Mouse (Mus musculus) CH12.LX (cell line): ENCODE data around the gene Actl7a. TPM values are rescaled to one million over a fixed set of nuclear protein-coding genes. Genes with fewer than 3 reads are reported as not detected.

Experiments used
- DNase-seq: peaks from one replicate; pipeline ENCODE4 v3.0.0-alpha.2; 2013; ENCODE audit errors: extremely low read depth
- H3K27ac ChIP-seq: 2 replicates; pipeline ENCODE4 v1.5.1; 2012; ENCODE audit warnings: low read depth, mild to moderate bottlenecking, control low read depth, moderate library complexity; ENCODE audit not compliant: insufficient read depth
- H3K27me3 ChIP-seq: replicated peaks from 2 replicates; pipeline ENCODE3; 2012; ENCODE audit warnings: inconsistent platforms
- H3K36me3 ChIP-seq, 2 experiments: replicated peaks in 1 of 2; 2 replicates each; pipeline versions ENCODE3 to v1.6.1; 2012; ENCODE audit warnings: inconsistent platforms in 1 of 2, low read length in 1 of 2, mild to moderate bottlenecking in 1 of 2, mixed read lengths in 1 of 2, moderate library complexity in 1 of 2; ENCODE audit not compliant: control insufficient read depth in 1 of 2, insufficient read depth in 1 of 2
- H3K4me1 ChIP-seq, 2 experiments: 2 replicates each; pipeline ENCODE4 v1.6.1; 2012; ENCODE audit warnings: inconsistent platforms in 1 of 2, moderate library complexity in 1 of 2; ENCODE audit not compliant: insufficient read depth in 2 of 2, control insufficient read depth in 1 of 2
- H3K4me2 ChIP-seq: 2 replicates; pipeline ENCODE4 v1.6.1; 2012; ENCODE audit warnings: low read depth, mild to moderate bottlenecking, control low read depth; ENCODE audit not compliant: poor library complexity, insufficient read depth, severe bottlenecking
- H3K4me3 ChIP-seq, 3 experiments: fragments of 150-350 bp in 1 of 3; sonication (generic) in 1 of 3; replicated peaks in 1 of 3; 2 replicates each; pipeline versions ENCODE3 to v1.5.1; 2011 to 2012; ENCODE audit warnings: low read depth in 2 of 3, low read length in 2 of 3, mild to moderate bottlenecking in 2 of 3, moderate library complexity in 2 of 3, control low read depth in 1 of 3, improper control_type of control experiment in 1 of 3, inconsistent platforms in 1 of 3, mixed read lengths in 1 of 3; ENCODE audit not compliant: poor library complexity in 1 of 3
- H3K79me2 ChIP-seq: replicated peaks from 2 replicates; pipeline ENCODE4 v1.6.1; 2012; ENCODE audit warnings: mild to moderate bottlenecking, moderate library complexity; ENCODE audit not compliant: control insufficient read depth, poor library complexity, insufficient read depth, severe bottlenecking; ENCODE audit errors: extremely low read depth
- H3K9ac ChIP-seq: 2 replicates; pipeline ENCODE4 v1.6.1; 2012; ENCODE audit warnings: low read depth, mild to moderate bottlenecking, control low read depth, moderate library complexity; ENCODE audit not compliant: insufficient read depth
- H3K9me3 ChIP-seq: replicated peaks from 2 replicates; pipeline ENCODE3; 2012; ENCODE audit warnings: low read length, inconsistent platforms, mixed read lengths
- CHD1 ChIP-seq: IDR thresholded peaks from 2 replicates; pipeline ENCODE4 v1.6.1; 2012; ENCODE audit warnings: low read depth, low read length, improper control_type of control experiment, inconsistent platforms
- GABPA ChIP-seq: IDR thresholded peaks from 2 replicates; pipeline ENCODE4 v1.6.1; 2012; ENCODE audit warnings: low read depth, low read length, improper control_type of control experiment, inconsistent platforms; ENCODE audit not compliant: insufficient replicate concordance
- HCFC1 ChIP-seq: IDR thresholded peaks from 2 replicates; pipeline ENCODE4 v1.6.1; 2012; ENCODE audit warnings: low read depth, mild to moderate bottlenecking, inconsistent platforms, low read length, improper control_type of control experiment
- IRF4 ChIP-seq: IDR thresholded peaks from 2 replicates; pipeline ENCODE4 v1.6.1; 2014; ENCODE audit warnings: low read depth, mild to moderate bottlenecking, inconsistent platforms, low read length, improper control_type of control experiment
- MAFK ChIP-seq: IDR thresholded peaks from 2 replicates; pipeline ENCODE4 v1.6.1; 2011; ENCODE audit warnings: low read length, improper control_type of control experiment; ENCODE audit not compliant: insufficient replicate concordance
- MAX ChIP-seq: IDR thresholded peaks from 2 replicates; pipeline ENCODE4 v1.6.1; 2011; ENCODE audit warnings: low read length, improper control_type of control experiment
- MAZ ChIP-seq: IDR thresholded peaks from 2 replicates; pipeline ENCODE4 v1.6.1; 2012; ENCODE audit warnings: low read depth, mild to moderate bottlenecking, inconsistent platforms, low read length, improper control_type of control experiment, moderate library complexity
- MEF2A ChIP-seq: IDR thresholded peaks from 2 replicates; pipeline ENCODE4 v1.6.1; 2014; ENCODE audit warnings: low read depth, mild to moderate bottlenecking, inconsistent platforms, low read length, improper control_type of control experiment, borderline replicate concordance
- MXI1 ChIP-seq: IDR thresholded peaks from 2 replicates; pipeline ENCODE4 v1.6.1; 2011; ENCODE audit warnings: mild to moderate bottlenecking, low read depth, low read length, improper control_type of control experiment
- PAX5 ChIP-seq: IDR thresholded peaks from 2 replicates; pipeline ENCODE4 v1.6.1; 2012; ENCODE audit warnings: low read length, inconsistent platforms, mixed read lengths
- POLR2AphosphoS2 ChIP-seq: IDR thresholded peaks from 2 replicates; pipeline ENCODE4 v1.6.1; 2011; ENCODE audit warnings: low read depth, low read length, improper control_type of control experiment
- RCOR1 ChIP-seq: conservative IDR thresholded peaks from 2 replicates; pipeline ENCODE4 v1.6.1; 2012; ENCODE audit warnings: low read depth, mild to moderate bottlenecking, inconsistent platforms, low read length, improper control_type of control experiment
- TBP ChIP-seq: conservative IDR thresholded peaks from 2 replicates; pipeline ENCODE4 v1.6.1; 2011; ENCODE audit warnings: low read depth, low read length, improper control_type of control experiment
- UBTF ChIP-seq: IDR thresholded peaks from 2 replicates; pipeline ENCODE4 v1.6.1; 2012; ENCODE audit warnings: low read depth, mild to moderate bottlenecking, inconsistent platforms, low read length, improper control_type of control experiment, moderate library complexity
- USF1 ChIP-seq: IDR thresholded peaks from 2 replicates; pipeline ENCODE4 v1.6.1; 2014; ENCODE audit warnings: low read depth, mild to moderate bottlenecking, inconsistent platforms, low read length, improper control_type of control experiment
- ZKSCAN1 ChIP-seq: IDR thresholded peaks from 2 replicates; pipeline ENCODE4 v1.6.1; 2012; ENCODE audit warnings: low read depth, inconsistent platforms, low read length, improper control_type of control experiment, borderline replicate concordance
- ZMIZ1 ChIP-seq: IDR thresholded peaks from 2 replicates; pipeline ENCODE4 v1.6.1; 2012; ENCODE audit warnings: low read depth, mild to moderate bottlenecking, inconsistent platforms, low read length, improper control_type of control experiment
- dilution Hi-C: fragments of 300-500 bp; cut with MboI; formaldehyde crosslinking; loops from 2 replicates; pipeline ENCODE4 v1.14.3; 2020; ENCODE audit warnings: low sequenced_read_pairs; ENCODE audit not compliant: extremely low pct_unique_long_range_greater_than_20kb, extremely low pct_ligation_motif_present
- in situ Hi-C: fragments of 300-500 bp; cut with MboI; formaldehyde crosslinking; loops from 3 replicates; pipeline ENCODE4 v1.14.3; 2019; ENCODE audit warnings: low sequenced_read_pairs, low pct_ligation_motif_present, low pct_unique_long_range_greater_than_20kb, mixed read lengths
- polyA plus RNA-seq: library from polyadenylated mRNA; unstranded; fragments of >175 nt; gene quantifications from 2 replicates; pipeline ENCODE4 v1.2.1, GENCODE M21; 2012; ENCODE audit warnings: low read depth; ENCODE audit not compliant: insufficient read length
- total RNA-seq, 2 experiments: library from RNA; depleted of rRNA; stranded (reverse); fragments of 300-350 nt in 1 of 2; fragments of >200 nt in 1 of 2; gene quantifications; 2 replicates each; pipeline ENCODE4 v1.2.3; 2012 to 2014

Gene Actl7a
- total and polyA plus RNA-seq, 3 experiments = 0.08 TPM; not detected in 2

- Histone ChIP-seq H3K79me2 (no peaks in the 10 kb centered on the region), H3K4me1 (no peaks in the 10 kb centered on the region), H3K27me3 (no peaks in the 10 kb centered on the region), H3K36me3 (peaks cover 35 to 78% of the 10 kb centered on the region in 2 experiments), H3K9me3 (no peaks in the 10 kb centered on the region), H3K4me2 (no peak overlapping the region), H3K4me3 (no peak overlapping the region), H3K27ac (no peak overlapping the region), H3K9ac (no peak overlapping the region)
- DNase-seq = no peak
- in situ Hi-C loops = no loop called here
- TF ChIP-seq CHD1 = no peak
- TF ChIP-seq MAZ = no peak
- no peak for TF ChIP-seq POLR2AphosphoS2
- dilution Hi-C loops = no loop called here
Measured at GRCm38 (mm10) chr4:56746345-56746744, 3.1 kb downstream of the Actl7a start.

DNA sequence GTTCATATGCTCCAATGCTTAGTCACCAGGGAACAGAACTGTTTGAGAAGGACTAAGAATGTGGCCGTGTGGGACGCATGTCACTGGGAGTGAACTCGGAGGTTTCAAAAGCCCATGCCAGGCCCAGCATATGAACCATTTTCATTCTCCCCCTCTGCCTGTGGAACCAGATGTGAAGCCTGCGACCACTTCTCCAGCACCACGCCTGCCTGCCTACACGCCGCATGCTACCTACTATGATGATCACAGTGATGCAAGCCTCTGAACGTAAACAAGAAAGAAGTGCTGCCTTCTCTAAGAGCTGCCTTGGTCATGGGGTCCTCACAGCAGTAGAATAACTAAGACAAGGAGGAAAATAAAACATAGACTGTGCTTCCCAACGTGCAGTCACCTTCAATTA lies 4.2 kb downstream of the Actl7a start:
- Histone ChIP-seq H3K9me3 (no peaks in the 10 kb centered on the region), H3K9ac (no peak overlapping the region), H3K36me3 (peaks cover 43 to 87% of the 10 kb centered on the region in 2 experiments), H3K27ac (no peak overlapping the region), H3K4me1 (no peaks in the 10 kb centered on the region), H3K27me3 (no peaks in the 10 kb centered on the region), H3K4me2 (no peak overlapping the region), H3K79me2 (no peaks in the 10 kb centered on the region), H3K4me3 (no peak overlapping the region)
- DNase-seq = no peak
- TF ChIP-seq MEF2A = no peak
- TF ChIP-seq MAZ = no peak
- no peak for TF ChIP-seq HCFC1
- no peak for TF ChIP-seq ZKSCAN1
- no peak for TF ChIP-seq MAX
- no peak for TF ChIP-seq MAFK
- TF ChIP-seq ZMIZ1 = no peak
- TF ChIP-seq GABPA = no peak
- no peak for TF ChIP-seq IRF4
- TF ChIP-seq RCOR1 = no peak
- TF ChIP-seq UBTF = no peak
- no peak for TF ChIP-seq MXI1
- in situ Hi-C loops (no loop called here), dilution Hi-C loops (no loop called here)

DNA sequence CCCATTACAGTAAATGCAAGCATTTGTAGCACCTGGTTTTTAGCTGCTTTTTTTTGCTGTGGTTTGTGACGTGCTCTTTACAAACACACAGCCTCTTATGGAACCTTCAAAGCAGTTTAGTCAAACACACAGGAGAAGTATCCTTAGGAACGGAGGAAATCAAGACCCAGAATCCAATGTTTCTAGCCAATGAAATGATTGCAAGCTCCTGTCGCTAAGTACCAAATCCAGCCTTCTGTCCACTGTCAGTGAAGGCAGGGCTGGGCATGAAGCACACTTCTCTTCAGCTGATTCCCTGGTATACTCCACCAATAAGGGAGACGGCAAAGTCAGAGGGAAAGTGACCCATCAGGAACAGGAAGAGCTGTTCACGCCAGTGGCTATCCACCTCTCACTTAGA lies 12.8 kb downstream of the Actl7a start:
- H3K4me3 ChIP-seq = no peak overlapping the region
- TF ChIP-seq MEF2A = no peak
- no peak for TF ChIP-seq GABPA
- no peak for TF ChIP-seq IRF4
- TF ChIP-seq MAZ = no peak
- no peak for TF ChIP-seq POLR2AphosphoS2
- no peak for TF ChIP-seq TBP
- TF ChIP-seq PAX5 = no peak
- TF ChIP-seq ZKSCAN1 = no peak
- no peak for TF ChIP-seq USF1
- no peak for TF ChIP-seq MXI1
- H3K27ac ChIP-seq = no peak overlapping the region
- dilution Hi-C loops = no loop called here
- H3K9me3 ChIP-seq = no peaks in the 10 kb centered on the region
- H3K27me3 ChIP-seq = no peaks in the 10 kb centered on the region
- no peak for DNase-seq
- H3K4me1 ChIP-seq = peaks cover 3 to 20% of the 10 kb centered on the region in 2 experiments; a peak in 3 of 4 replicates
- in situ Hi-C loops = no loop called here
- no peaks in the 10 kb centered on the region for H3K79me2 ChIP-seq
- H3K9ac ChIP-seq = no peak overlapping the region
- peaks cover 65 to 93% of the 10 kb centered on the region in 2 experiments for H3K36me3 ChIP-seq
- H3K4me2 ChIP-seq = no peak overlapping the region
